8 mouse cellular contexts compared by ENCODE assay signal in genomic region chr5:100038714-100039601, GRCm38 (mm10). TPM values are rescaled to one million over a fixed set of nuclear protein-coding genes. Genes with fewer than 3 reads are reported as not detected.
DNase-seq lines count a peak whose midpoint lies in the region; ATAC-seq lines count a peak whose summit lies in the region.

No protein-coding gene starts in this region.

- H3K4me3 ChIP-seq in hindbrain, embryonic 16.5 days (ENCODE audit: low read length), result peak overlapping the region; percentile 94

- peak overlapping the region; percentile 82 for H3K9ac ChIP-seq in hindbrain, embryonic 16.5 days (ENCODE audit: low read depth, low read length)

- peak; percentile 74 for ATAC-seq in hindbrain, embryonic 16.5 days

- H3K4me1 ChIP-seq in hindbrain, embryonic 16.5 days (ENCODE audit: control insufficient read depth, insufficient read depth, low read depth, low read length), result peaks cover 32% of the 10 kb centered on the region

- H3K36me3 ChIP-seq in hindbrain, embryonic 16.5 days (ENCODE audit: control insufficient read depth, insufficient read depth, low read length), result peaks cover 9% of the 10 kb centered on the region

- under 1% methylated on average over 95 of the region's 113 CpGs for WGBS in hindbrain, embryonic 16.5 days

- H3K27ac ChIP-seq in hindbrain, embryonic 16.5 days (ENCODE audit: low read depth, low read length), result peak overlapping the region; percentile 99

- H3K9me3 ChIP-seq in hindbrain, embryonic 16.5 days (ENCODE audit: control insufficient read depth, low read length), result no peaks in the 10 kb centered on the region

- peak overlapping the region; percentile 77 for H3K4me2 ChIP-seq in hindbrain, embryonic 16.5 days (ENCODE audit: low read length)

- DNase-seq in ZHBTc4 (ENCODE audit: low read depth, low spot score), result peak; percentile 96
- DNase-seq in cerebellum, postnatal 4 days (ENCODE audit: low spot score in 2 of 2), result peak; percentile 99
- peak; percentile 96 for DNase-seq in gastrocnemius, adult 18-20 months (ENCODE audit: low spot score)
- DNase-seq in left cerebral cortex, adult 18-20 months (ENCODE audit: low spot score in 2 of 2), result peak; percentile 96 to 97
- peak; percentile 99 for DNase-seq in lung, postnatal 4 days
- DNase-seq in retina, postnatal 1 day, result peak; percentile 97
- DNase-seq in thymus, postnatal 4 days, result peak; percentile 99

- no peaks in the 10 kb centered on the region for H3K27me3 ChIP-seq in hindbrain, embryonic 16.5 days (replicated peaks; ENCODE audit: control insufficient read depth, insufficient read depth, low read length)

RNA-seq across cellular contexts. Expression of gene Hnrnpdl, which starts 0.5 kb away (rescaled TPM):
- 10 to 100 TPM; 67.4 to 67.7 TPM for total RNA-seq in gastrocnemius, adult 18-20 months (2021)
- polyA plus RNA-seq in hindbrain, embryonic 16.5 days (2015; fragmentation: Nextera tagmentation; extraction: Ambion mirVana), result 158 and 173 TPM in 2 replicates
- 100 to 1,000 TPM; 144 to 182 TPM for total RNA-seq in left cerebral cortex, adult 18-20 months (2021)

RNA-seq across cellular contexts. Expression of gene Enoph1, which starts 0.8 kb away (rescaled TPM):
- 1 to 10 TPM; 6.4 to 8.0 TPM for total RNA-seq in gastrocnemius, adult 18-20 months (2021)
- polyA plus RNA-seq in hindbrain, embryonic 16.5 days (2015; fragmentation: Nextera tagmentation; extraction: Ambion mirVana), result 56.9 and 62.2 TPM in 2 replicates
- 10 to 100 TPM; 50.5 to 56.6 TPM for total RNA-seq in left cerebral cortex, adult 18-20 months (2021)

Comparison
In these comparisons a context has a peak if more than half of its experiments do, and no peak if none do; other contexts are left out.
1. Peak in every context shown above with its lines: DNase-seq, ATAC-seq, H3K4me3 ChIP-seq and H3K27ac ChIP-seq.
2. RNA of gene Enoph1, which starts 0.8 kb away (total RNA-seq): 50.5 to 56.6 TPM in left cerebral cortex, adult 18-20 months; 6.4 to 8.0 TPM in gastrocnemius, adult 18-20 months; every median in the first group is over 4 times any median in the second.